Mouse (Mus musculus) embryonic facial prominence, embryonic 12.5 days (tissue): Measurements from ENCODE around the gene Dda1. TPM values are rescaled to one million over a fixed set of nuclear protein-coding genes. Genes with fewer than 3 reads are reported as not detected.

Experiments
- ATAC-seq: fragments of 200-750 bp; cut with Nextera tagmentation; 2 replicates; pipeline ENCODE4 v1.8.0; 2017; ENCODE audit not compliant: insufficient number of reproducible peaks, insufficient read depth, low FRiP score, low TSS enrichment
- H3K27ac ChIP-seq: fragments of 300-500 bp; sonication (generic); 2 replicates; pipeline ENCODE4 v1.5.1; 2016; ENCODE audit warnings: mild to moderate bottlenecking
- H3K27me3 ChIP-seq: fragments of 300-500 bp; sonication (generic); 2 replicates; pipeline ENCODE4 v1.6.1; 2016; ENCODE audit warnings: mild to moderate bottlenecking, moderate library complexity
- H3K36me3 ChIP-seq: fragments of 300-500 bp; sonication (generic); 2 replicates; pipeline ENCODE4 v1.6.1; 2016; ENCODE audit warnings: mild to moderate bottlenecking
- H3K4me1 ChIP-seq: fragments of 300-500 bp; sonication (generic); 2 replicates; pipeline ENCODE4 v1.6.1; 2016
- H3K4me2 ChIP-seq: fragments of 300-500 bp; sonication (generic); replicated peaks from 2 replicates; pipeline ENCODE4 v1.6.1; 2016; ENCODE audit warnings: mild to moderate bottlenecking, moderate library complexity
- H3K4me3 ChIP-seq: fragments of 300-500 bp; sonication (generic); 2 replicates; pipeline ENCODE4 v1.5.1; 2016; ENCODE audit warnings: mild to moderate bottlenecking
- H3K9ac ChIP-seq: fragments of 300-500 bp; sonication (generic); 2 replicates; pipeline ENCODE4 v1.6.1; 2016; ENCODE audit warnings: mild to moderate bottlenecking, moderate library complexity
- H3K9me3 ChIP-seq: fragments of 300-500 bp; sonication (generic); 2 replicates; pipeline ENCODE4 v1.6.1; 2016; ENCODE audit warnings: mild to moderate bottlenecking, moderate library complexity
- WGBS: fragments of 180-500 bp; shearing (Covaris S2); methylation state at CpG from one replicate; pipeline ENCODE4 v1.1.7; 2016; 5-methylcytosine and 5-hydroxymethylcytosine counted together
- polyA plus RNA-seq: library from polyadenylated mRNA; unstranded; fragments of >200 nt; fragmentation: Nextera tagmentation; extraction: Ambion mirVana; gene quantifications from 2 replicates; pipeline ENCODE4 v1.2.1, GENCODE M21; 2016

Dda1 gene
- polyA plus RNA-seq, 1 experiment from 2014 or later = 108 TPM

- peaks cover 47% of the 10 kb centered on the region for H3K36me3 ChIP-seq
- no peaks in the 10 kb centered on the region for H3K9me3 ChIP-seq
- H3K27ac ChIP-seq = no peak overlapping the region
- no peak overlapping the region for H3K4me3 ChIP-seq
- H3K9ac ChIP-seq = no peak overlapping the region
- WGBS = 48% methylated on average over 8 of the region's 8 CpGs
- peaks cover 14% of the 10 kb centered on the region for H3K4me1 ChIP-seq
- ATAC-seq = no peak
- H3K4me2 ChIP-seq = no peak overlapping the region
- H3K27me3 ChIP-seq = no peaks in the 10 kb centered on the region
Measured at GRCm38 (mm10) chr8:71483932-71484331, 14.9 kb downstream of the Dda1 start.

GRCm38 (mm10) chr8:71484736-71485135 is 15.7 kb downstream of the Dda1 start:
- no peak overlapping the region for H3K27ac ChIP-seq
- H3K4me2 ChIP-seq = peak overlapping the region; percentile 84
- no peaks in the 10 kb centered on the region for H3K9me3 ChIP-seq
- H3K27me3 ChIP-seq = no peaks in the 10 kb centered on the region
- WGBS = 95% methylated on average over 19 of the region's 19 CpGs
- H3K4me1 ChIP-seq = peaks cover 22% of the 10 kb centered on the region
- peak overlapping the region; percentile 74 for H3K4me3 ChIP-seq
- no peak overlapping the region; the same call in 1 of the 2 replicates for H3K9ac ChIP-seq
- peaks cover 41% of the 10 kb centered on the region for H3K36me3 ChIP-seq
- no peak for ATAC-seq

GRCm38 (mm10) chr8:71485142-71486135 is 16.4 kb downstream of the Dda1 start, which contains the start of gene Ano8:
Gene Ano8 (minus strand): TSS chr8:71485963.
- Histone ChIP-seq H3K36me3 (peaks cover 38% of the 10 kb centered on the region), H3K4me1 (peaks cover 25% of the 10 kb centered on the region), H3K27ac (peak within 1 kb of the TSS; percentile 74), H3K4me2 (peak within 1 kb of the TSS; percentile 84), H3K27me3 (no peaks in the 10 kb centered on the region), H3K9ac (peak within 1 kb of the TSS; percentile 90), H3K9me3 (no peaks in the 10 kb centered on the region), H3K4me3 (peak within 1 kb of the TSS; percentile 74)
- WGBS = 5% methylated on average over 57 of the region's 58 CpGs
- ATAC-seq = peak; percentile 38

- no peaks in the 10 kb centered on the region for H3K27me3 ChIP-seq
- peak overlapping the region; percentile 84 for H3K4me2 ChIP-seq
- H3K4me3 ChIP-seq = peak overlapping the region; percentile 74
- peaks cover 25% of the 10 kb centered on the region for H3K4me1 ChIP-seq
- no peaks in the 10 kb centered on the region for H3K9me3 ChIP-seq
- 0 out of 2 replicates have a peak overlapping the region, but pooled peaks have one; percentile 26 for H3K27ac ChIP-seq
- H3K36me3 ChIP-seq = peaks cover 38% of the 10 kb centered on the region
- WGBS = 17% methylated on average over 7 of the region's 7 CpGs
- no peak overlapping the region for H3K9ac ChIP-seq
- no peak for ATAC-seq
Measured at GRCm38 (mm10) chr8:71486136-71486529, 17.1 kb downstream of the Dda1 start.

- H3K4me3 ChIP-seq = peak within 1 kb of the TSS; percentile 84
- peak within 1 kb of the TSS; percentile 79 for H3K9ac ChIP-seq
- peak; percentile 16; the same call in 1 of the 2 replicates for ATAC-seq
- under 1% methylated on average over 33 of the region's 33 CpGs for WGBS
- no peaks in the 10 kb centered on the region for H3K9me3 ChIP-seq
- peak within 1 kb of the TSS; percentile 99 for H3K4me2 ChIP-seq
- peaks cover 25% of the 10 kb centered on the region for H3K4me1 ChIP-seq
- peaks cover 38% of the 10 kb centered on the region for H3K36me3 ChIP-seq
- peak within 1 kb of the TSS; percentile 94 for H3K27ac ChIP-seq
- no peaks in the 10 kb centered on the region for H3K27me3 ChIP-seq
Measured at GRCm38 (mm10) chr8:71487691-71488445, 18.9 kb downstream of the Dda1 start, which contains the start of gene Gtpbp3. Gene Gtpbp3 (plus strand): TSS chr8:71488103.

GRCm38 (mm10) chr8:71488454-71488853 is 19.5 kb downstream of the Dda1 start:
- peaks cover 34% of the 10 kb centered on the region for H3K36me3 ChIP-seq
- H3K9ac ChIP-seq = peak overlapping the region; percentile 79
- H3K27me3 ChIP-seq = no peaks in the 10 kb centered on the region
- H3K27ac ChIP-seq = peak overlapping the region; percentile 94
- H3K9me3 ChIP-seq = no peaks in the 10 kb centered on the region
- WGBS = under 1% methylated on average over 22 of the region's 22 CpGs
- peak overlapping the region; percentile 99 for H3K4me2 ChIP-seq
- H3K4me3 ChIP-seq = peak overlapping the region; percentile 84
- ATAC-seq = peak; percentile 83
- H3K4me1 ChIP-seq = peaks cover 25% of the 10 kb centered on the region

GRCm38 (mm10) chr8:71495039-71495438 is 26.0 kb downstream of the Dda1 start:
- Histone ChIP-seq H3K4me2 (no peak overlapping the region), H3K4me1 (peaks cover 26% of the 10 kb centered on the region), H3K9me3 (no peaks in the 10 kb centered on the region), H3K4me3 (no peak overlapping the region), H3K27me3 (no peaks in the 10 kb centered on the region), H3K36me3 (peaks cover 33% of the 10 kb centered on the region), H3K9ac (no peak overlapping the region), H3K27ac (no peak overlapping the region)
- ATAC-seq = 0 out of 2 replicates have a peak, but pooled peaks have one; percentile 47
- 26% methylated on average over 16 of the region's 16 CpGs for WGBS

- no peaks in the 10 kb centered on the region for H3K27me3 ChIP-seq
- peaks cover 26% of the 10 kb centered on the region for H3K4me1 ChIP-seq
- no peak for ATAC-seq
- peaks cover 25% of the 10 kb centered on the region for H3K36me3 ChIP-seq
- no peak overlapping the region for H3K9ac ChIP-seq
- no peak overlapping the region for H3K27ac ChIP-seq
- 91% methylated on average over 5 of the region's 5 CpGs for WGBS
- H3K9me3 ChIP-seq = no peaks in the 10 kb centered on the region
- H3K4me2 ChIP-seq = no peak overlapping the region
- H3K4me3 ChIP-seq = no peak overlapping the region
Measured at GRCm38 (mm10) chr8:71495811-71496210, 26.8 kb downstream of the Dda1 start.

GRCm38 (mm10) chr8:71496481-71496880 is 27.5 kb downstream of the Dda1 start:
- H3K27ac ChIP-seq = 0 out of 2 replicates have a peak overlapping the region, but pooled peaks have one; percentile 23
- no peaks in the 10 kb centered on the region for H3K27me3 ChIP-seq
- 19% methylated on average over 11 of the region's 11 CpGs for WGBS
- ATAC-seq = no peak
- peaks cover 26% of the 10 kb centered on the region for H3K4me1 ChIP-seq
- H3K9ac ChIP-seq = peak overlapping the region; percentile 4; the same call in 1 of the 2 replicates
- H3K9me3 ChIP-seq = no peaks in the 10 kb centered on the region
- no peak overlapping the region for H3K4me2 ChIP-seq
- no peak overlapping the region for H3K4me3 ChIP-seq
- H3K36me3 ChIP-seq = peaks cover 20% of the 10 kb centered on the region

- ATAC-seq = no peak
- Histone ChIP-seq H3K4me2 (no peak overlapping the region), H3K27ac (no peak overlapping the region), H3K27me3 (no peaks in the 10 kb centered on the region), H3K9ac (no peak overlapping the region), H3K4me3 (no peak overlapping the region), H3K4me1 (peaks cover 26% of the 10 kb centered on the region), H3K9me3 (no peaks in the 10 kb centered on the region), H3K36me3 (peaks cover 15% of the 10 kb centered on the region)
- 82% methylated on average over 1 of the region's 1 CpGs for WGBS
Measured at GRCm38 (mm10) chr8:71497077-71497645, 28.2 kb downstream of the Dda1 start.
